Mouse (Mus musculus): Measurements from ENCODE around the gene Gm20865.
"Not testable (repeated sequence)": the region's sequence is repeated elsewhere in the genome, so short reads cannot be mapped to it uniquely, and the experiment has no call there.

Gene Gm20865

DNA sequence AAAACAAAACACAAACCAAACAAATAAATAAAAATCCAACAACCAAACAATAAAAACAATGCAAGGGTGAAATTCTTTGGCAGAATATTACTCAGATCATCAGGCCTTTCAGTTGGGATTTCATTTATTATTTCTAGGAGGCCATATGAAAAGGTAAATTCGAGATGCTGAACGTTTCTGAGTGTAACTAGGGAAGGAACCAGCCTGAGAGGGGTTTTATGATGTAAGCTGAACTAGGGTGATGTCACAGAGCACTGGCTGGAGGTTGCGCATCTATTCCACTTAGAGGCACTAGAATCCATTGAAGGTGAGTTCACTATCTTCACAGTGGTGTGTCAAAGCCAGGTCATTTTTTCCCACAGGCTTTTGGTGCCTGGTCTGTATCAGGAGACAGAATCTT is at the start of gene Gm20865:
Gene Gm20865, plus strand, starts transcription at position 301 of the 400 bp plus-strand sequence.
- DNase-seq (ENCODE audit: low spot score): not testable (repeated sequence)
